Mouse (Mus musculus): ENCODE results near the gene Cep97.

Gene Cep97

DNA sequence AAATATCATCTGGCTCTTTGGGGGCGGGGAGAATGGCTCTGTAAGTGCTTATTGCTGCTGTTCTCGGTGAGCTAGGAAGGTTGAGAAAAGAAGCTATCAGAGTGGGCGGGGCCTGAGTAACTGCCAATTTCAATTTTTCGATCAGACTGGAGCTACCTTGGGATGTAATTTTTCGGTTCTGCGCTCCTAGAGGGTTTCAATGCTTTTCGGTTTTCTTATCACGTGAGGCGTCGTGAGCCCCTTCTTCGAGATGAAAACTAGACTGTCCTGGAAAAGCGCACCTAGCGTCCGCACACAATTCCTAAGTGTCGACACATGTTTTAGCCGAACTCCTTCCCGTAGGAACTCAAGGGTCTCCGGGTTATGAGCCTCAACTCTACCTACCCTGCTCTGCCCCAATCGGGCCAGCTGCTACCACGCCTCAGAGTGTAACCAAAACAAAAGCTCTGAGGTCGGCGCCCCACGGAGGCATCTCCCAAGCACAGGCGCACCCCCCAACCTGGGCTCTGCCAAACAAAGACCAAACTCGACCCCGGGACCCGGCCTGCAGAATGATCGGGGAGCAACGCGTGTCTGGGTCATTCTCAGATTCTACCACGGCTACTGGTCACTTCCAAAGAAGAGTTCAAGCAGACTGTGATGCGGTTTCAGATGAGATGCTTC lies 843 bp downstream of the Cep97 start:
- H3K27me3 ChIP-seq (ENCODE audit: insufficient read depth, low read length) = no peaks in the 10 kb centered on the region; the same call in 1 of the 2 replicates
- TF ChIP-seq CTCF (conservative IDR thresholded peaks at IDR 0.05; ENCODE audit: low read length) = no peak
- TF ChIP-seq NANOG (IDR thresholded peaks at IDR 0.05; ENCODE audit: borderline replicate concordance, low read length) = no peak
- no peak for TF ChIP-seq POU5F1 (IDR thresholded peaks at IDR 0.05; ENCODE audit: borderline replicate concordance, low read length)

DNA sequence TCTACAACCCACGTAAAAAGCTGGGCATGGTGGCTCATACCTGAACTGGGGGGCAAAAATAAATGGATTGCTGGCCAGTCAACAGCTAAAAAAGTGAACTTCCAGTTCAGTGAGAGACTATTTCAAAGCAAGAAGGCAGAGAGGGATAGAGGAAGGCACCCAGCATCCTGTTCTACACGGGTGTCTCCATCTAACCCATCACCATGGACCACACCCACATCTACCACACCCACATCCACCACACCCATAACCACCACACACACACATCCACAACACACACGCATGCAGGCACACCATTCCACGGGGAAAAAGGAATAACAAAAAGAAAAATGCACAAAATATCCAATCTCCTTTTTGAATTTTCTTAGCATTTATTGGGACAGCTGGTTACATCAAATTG lies 10.6 kb downstream of the Cep97 start:
- peaks cover 47% of the 10 kb centered on the region for H3K36me3 ChIP-seq (ENCODE audit: insufficient read depth, low read length)
- no peaks in the 10 kb centered on the region for H3K27me3 ChIP-seq (ENCODE audit: insufficient read depth, low read length)
- TF ChIP-seq CTCF (conservative IDR thresholded peaks at IDR 0.05; ENCODE audit: low read length) (no peak), NANOG (IDR thresholded peaks at IDR 0.05; ENCODE audit: borderline replicate concordance, low read length) (no peak)
- peaks cover 15% of the 10 kb centered on the region for H3K4me1 ChIP-seq (replicated peaks; ENCODE audit: low read depth, low read length)
- H3K4me3 ChIP-seq (replicated peaks; ENCODE audit: low read length) = no peak overlapping the region
- H3K9me3 ChIP-seq (ENCODE audit: low read length) = no peaks in the 10 kb centered on the region

More for the DNA sequence above, 843 bp downstream of the Cep97 start:
- Histone ChIP-seq H3K4me1 (replicated peaks; ENCODE audit: low read depth, low read length) (peaks cover 19% of the 10 kb centered on the region), H3K4me3 (replicated peaks; ENCODE audit: low read length) (peak overlapping the region; percentile 91), H3K36me3 (ENCODE audit: insufficient read depth, low read length) (peaks cover 16% of the 10 kb centered on the region), H3K9me3 (ENCODE audit: low read length) (no peaks in the 10 kb centered on the region)

DNA sequence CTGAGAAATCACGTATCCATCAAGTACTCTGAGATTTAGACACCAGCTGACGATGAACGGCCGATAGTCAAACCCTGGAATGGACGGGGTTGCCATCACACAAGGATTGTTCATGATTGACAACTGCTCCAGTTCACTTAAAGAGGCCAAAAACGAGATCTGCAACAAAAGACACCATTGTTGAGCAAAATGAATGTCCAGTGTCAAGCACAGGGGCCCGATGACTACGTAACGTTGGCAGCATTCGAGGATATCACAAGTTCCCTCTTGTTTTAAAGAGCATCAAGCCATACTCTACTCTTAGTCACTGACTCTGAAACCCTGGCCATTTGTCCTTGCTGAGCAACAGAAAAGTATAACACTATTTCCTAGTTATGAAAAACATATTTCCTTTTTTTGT lies 12.6 kb downstream of the Cep97 start:
- Histone ChIP-seq H3K4me1 (replicated peaks; ENCODE audit: low read depth, low read length) (peaks cover 10% of the 10 kb centered on the region), H3K4me3 (replicated peaks; ENCODE audit: low read length) (no peak overlapping the region), H3K9me3 (ENCODE audit: low read length) (no peaks in the 10 kb centered on the region), H3K27me3 (ENCODE audit: insufficient read depth, low read length) (no peaks in the 10 kb centered on the region), H3K36me3 (ENCODE audit: insufficient read depth, low read length) (peaks cover 58% of the 10 kb centered on the region)
- TF ChIP-seq POU5F1 (IDR thresholded peaks at IDR 0.05; ENCODE audit: borderline replicate concordance, low read length) (no peak), CTCF (conservative IDR thresholded peaks at IDR 0.05; ENCODE audit: low read length) (no peak), NANOG (IDR thresholded peaks at IDR 0.05; ENCODE audit: borderline replicate concordance, low read length) (no peak)

DNA sequence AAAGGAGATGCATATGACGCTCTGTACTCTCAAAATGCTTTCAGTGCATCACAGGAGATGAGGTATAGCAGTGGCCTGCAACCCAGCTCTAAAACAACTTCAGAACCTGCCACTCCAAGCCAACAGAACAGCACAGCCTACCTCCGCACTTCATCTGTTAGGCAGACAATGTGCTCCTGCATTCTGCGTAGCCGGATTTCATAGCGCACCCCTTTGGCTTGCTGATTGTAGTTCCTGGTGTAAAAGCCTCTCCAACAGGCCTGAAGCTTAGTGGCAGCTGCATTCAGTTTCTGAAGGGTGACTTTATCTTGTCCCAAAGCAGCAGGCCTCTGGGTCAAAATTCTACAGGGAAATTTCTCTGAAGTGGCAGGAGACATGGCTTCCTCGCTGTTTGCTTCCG lies 19.9 kb downstream of the Cep97 start:
- Histone ChIP-seq H3K4me1 (replicated peaks; ENCODE audit: low read depth, low read length) (0 out of 2 replicates have a peak, but pooled peaks cover 2% of the 10 kb centered on the region), H3K9me3 (ENCODE audit: low read length) (no peaks in the 10 kb centered on the region), H3K36me3 (ENCODE audit: insufficient read depth, low read length) (peaks cover 54% of the 10 kb centered on the region), H3K27me3 (ENCODE audit: insufficient read depth, low read length) (no peaks in the 10 kb centered on the region), H3K4me3 (replicated peaks; ENCODE audit: low read length) (no peak overlapping the region)
- TF ChIP-seq CTCF (conservative IDR thresholded peaks at IDR 0.05; ENCODE audit: low read length) (no peak), NANOG (IDR thresholded peaks at IDR 0.05; ENCODE audit: borderline replicate concordance, low read length) (no peak), POU5F1 (IDR thresholded peaks at IDR 0.05; ENCODE audit: borderline replicate concordance, low read length) (no peak)

DNA sequence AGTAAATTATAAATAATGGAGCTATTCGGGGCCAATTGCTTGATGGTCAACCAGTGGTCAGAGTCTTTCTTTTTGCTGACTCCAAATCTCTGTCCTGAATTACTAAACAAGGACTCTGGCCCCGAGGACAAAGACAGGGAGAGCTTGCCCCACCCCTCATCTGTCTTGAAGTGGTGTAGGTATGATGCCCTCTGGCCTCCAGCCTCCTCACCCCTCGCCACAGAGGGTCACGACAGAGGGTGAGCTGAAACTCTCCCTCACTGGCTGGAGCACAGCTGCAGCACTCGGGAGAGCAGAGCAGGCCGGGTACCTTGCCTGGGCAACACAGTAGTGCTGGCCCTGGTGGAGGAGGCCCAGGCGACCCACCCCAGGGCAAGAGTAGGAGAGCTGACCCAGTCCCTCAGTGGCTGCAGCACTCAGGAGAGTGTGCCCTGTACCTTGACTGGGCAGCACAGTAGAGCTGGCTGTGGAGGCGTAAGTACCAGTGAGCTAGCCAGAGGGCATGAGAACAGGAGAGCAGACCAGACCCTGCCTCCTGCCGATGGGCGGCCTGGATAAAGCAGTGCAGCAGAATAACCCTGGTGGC lies 24.4 kb downstream of the Cep97 start:
- Histone ChIP-seq H3K27me3 (ENCODE audit: insufficient read depth, low read length) (peaks cover 6% of the 10 kb centered on the region), H3K4me3 (replicated peaks; ENCODE audit: low read length) (no peak overlapping the region), H3K9me3 (ENCODE audit: low read length) (no peaks in the 10 kb centered on the region), H3K4me1 (replicated peaks; ENCODE audit: low read depth, low read length) (peaks cover 9% of the 10 kb centered on the region; the same call in 1 of the 2 replicates), H3K36me3 (ENCODE audit: insufficient read depth, low read length) (peaks cover 24% of the 10 kb centered on the region)
- no peak for TF ChIP-seq CTCF (conservative IDR thresholded peaks at IDR 0.05; ENCODE audit: low read length)
- no peak for TF ChIP-seq NANOG (IDR thresholded peaks at IDR 0.05; ENCODE audit: borderline replicate concordance, low read length)
- no peak for TF ChIP-seq POU5F1 (IDR thresholded peaks at IDR 0.05; ENCODE audit: borderline replicate concordance, low read length)

DNA sequence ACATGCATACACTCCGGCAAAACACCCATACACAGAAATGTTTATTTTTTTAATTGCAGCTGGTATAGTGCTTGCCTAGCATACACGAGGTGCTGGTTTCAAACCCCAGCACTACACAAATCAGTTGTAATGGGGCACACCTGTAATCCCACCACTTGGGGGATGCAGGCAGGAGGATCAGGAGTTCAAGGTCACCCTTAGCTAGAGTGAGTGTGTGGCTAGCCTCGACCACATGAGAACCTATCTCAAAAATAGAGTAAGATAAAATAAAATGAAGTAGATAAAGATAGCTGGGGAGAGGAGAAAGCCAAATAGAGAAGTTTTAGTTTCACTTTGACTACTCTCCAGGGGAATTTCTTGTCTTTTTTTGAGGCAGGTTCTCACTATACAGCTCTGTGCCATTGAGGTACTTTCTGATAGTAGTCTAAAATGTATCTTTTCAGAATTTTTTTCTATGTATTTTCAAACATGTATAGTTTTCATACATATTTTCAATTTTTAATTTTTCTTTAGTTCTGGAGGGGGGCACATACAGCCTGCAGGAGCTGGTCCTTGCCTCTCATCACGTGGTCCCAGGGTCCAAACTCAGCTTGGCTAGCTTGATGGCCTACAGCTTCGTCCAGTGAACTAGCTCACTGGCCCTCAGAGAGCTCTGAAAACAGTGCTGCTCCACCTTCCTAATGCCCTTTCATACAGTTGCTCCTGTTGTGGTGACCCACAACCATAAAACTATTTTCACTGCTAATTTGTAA lies 27.6 kb downstream of the Cep97 start:
- H3K9me3 ChIP-seq (ENCODE audit: low read length) = no peaks in the 10 kb centered on the region
- H3K27me3 ChIP-seq (ENCODE audit: insufficient read depth, low read length) = peaks cover 10% of the 10 kb centered on the region
- H3K36me3 ChIP-seq (ENCODE audit: insufficient read depth, low read length) = peaks cover 16% of the 10 kb centered on the region
- TF ChIP-seq NANOG (IDR thresholded peaks at IDR 0.05; ENCODE audit: borderline replicate concordance, low read length) (no peak), CTCF (conservative IDR thresholded peaks at IDR 0.05; ENCODE audit: low read length) (no peak), POU5F1 (IDR thresholded peaks at IDR 0.05; ENCODE audit: borderline replicate concordance, low read length) (no peak)
- peaks cover 14% of the 10 kb centered on the region; the same call in 1 of the 2 replicates for H3K4me1 ChIP-seq (replicated peaks; ENCODE audit: low read depth, low read length)
- no peak overlapping the region for H3K4me3 ChIP-seq (replicated peaks; ENCODE audit: low read length)

DNA sequence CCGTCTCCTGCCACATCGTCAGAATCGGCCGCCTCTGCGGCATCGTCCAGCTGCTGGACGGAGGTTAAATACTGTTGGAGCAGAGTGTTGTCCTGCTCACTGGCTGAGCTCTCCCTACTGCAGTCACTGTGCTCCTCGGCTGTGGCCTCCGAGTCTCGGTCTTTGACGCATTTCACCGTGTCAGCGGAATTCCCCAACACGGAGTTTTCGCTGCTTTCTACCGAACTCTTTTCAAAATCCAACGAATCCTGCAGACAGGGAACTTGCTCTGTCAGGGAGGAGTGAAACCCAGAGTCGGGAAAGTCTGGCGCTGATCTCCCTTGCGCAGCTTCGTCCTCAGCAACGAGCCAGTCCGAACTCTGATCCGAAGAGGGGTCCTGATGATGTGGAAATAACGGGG lies 29.3 kb downstream of the Cep97 start:
- Histone ChIP-seq H3K9me3 (ENCODE audit: low read length) (no peaks in the 10 kb centered on the region), H3K4me1 (replicated peaks; ENCODE audit: low read depth, low read length) (peaks cover 12% of the 10 kb centered on the region; the same call in 1 of the 2 replicates), H3K27me3 (ENCODE audit: insufficient read depth, low read length) (peaks cover 10% of the 10 kb centered on the region), H3K36me3 (ENCODE audit: insufficient read depth, low read length) (peaks cover 16% of the 10 kb centered on the region), H3K4me3 (replicated peaks; ENCODE audit: low read length) (peak overlapping the region; percentile 60)
- TF ChIP-seq POU5F1 (IDR thresholded peaks at IDR 0.05; ENCODE audit: borderline replicate concordance, low read length) (no peak), CTCF (conservative IDR thresholded peaks at IDR 0.05; ENCODE audit: low read length) (no peak), NANOG (IDR thresholded peaks at IDR 0.05; ENCODE audit: borderline replicate concordance, low read length) (no peak)
